Mouse (Mus musculus): ENCODE data around the gene Nup62. TPM values are rescaled to one million over a fixed set of nuclear protein-coding genes. Genes with fewer than 3 reads are reported as not detected.

Gene Nup62
- polyA plus RNA-seq, 1 experiment = 77.0 TPM

GRCm38 (mm10) chr7:44860576-44861428 is 44.9 kb downstream of the Nup62 start:
- Histone ChIP-seq H3K4me3 (no peak overlapping the region), H3ac (ENCODE audit: control insufficient read depth, insufficient read length) (no peak overlapping the region), H3K4me2 (ENCODE audit: low read depth) (no peak overlapping the region), H3K79me2 (ENCODE audit: control insufficient read depth, insufficient read depth) (peaks cover 26% of the 10 kb centered on the region), H3K27me3 (ENCODE audit: control insufficient read depth, insufficient read depth, insufficient read length) (no peaks in the 10 kb centered on the region), H3K36me3 (ENCODE audit: control insufficient read depth, insufficient read depth) (peaks cover 5% of the 10 kb centered on the region)
- TF ChIP-seq MYOD1 (IDR thresholded peaks at IDR 0.05; ENCODE audit: control insufficient read depth in 1 of 3, insufficient read length in 2 of 3, low read depth in 2 of 3) (no peak), POLR2A (IDR thresholded peaks at IDR 0.05; ENCODE audit: insufficient read length, low read depth) (no peak), USF1 (IDR thresholded peaks at IDR 0.05; ENCODE audit: low read depth) (no peak), MYOG (IDR thresholded peaks at IDR 0.05; ENCODE audit: control insufficient read depth in 1 of 3, insufficient read depth in 1 of 3, insufficient read length in 2 of 3, low read depth in 2 of 3) (no peak), POLR2AphosphoS2 (IDR thresholded peaks at IDR 0.05; ENCODE audit: insufficient read length, low read depth) (peak; percentile 56)

DNA sequence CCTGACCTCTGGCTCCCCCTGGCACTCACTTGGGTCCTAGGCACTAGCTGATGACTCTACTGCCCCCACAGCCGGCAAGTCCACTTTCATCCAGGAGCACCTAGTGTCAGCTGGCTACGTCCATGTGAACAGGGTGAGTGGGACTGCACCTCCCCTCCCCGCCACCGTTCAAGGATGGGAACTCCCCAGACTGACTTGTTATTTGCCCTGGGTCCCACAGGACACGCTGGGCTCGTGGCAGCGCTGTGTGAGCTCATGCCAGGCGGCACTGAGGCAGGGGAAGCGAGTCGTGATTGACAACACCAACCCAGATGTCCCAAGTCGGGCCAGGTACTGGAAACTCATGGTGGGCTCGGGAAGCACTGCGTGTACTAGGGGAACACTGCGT is 45.5 kb downstream of the Nup62 start:
- Histone ChIP-seq H3ac (ENCODE audit: control insufficient read depth, insufficient read length) (no peak overlapping the region), H3K79me2 (ENCODE audit: control insufficient read depth, insufficient read depth) (peaks cover 31% of the 10 kb centered on the region), H3K36me3 (ENCODE audit: control insufficient read depth, insufficient read depth) (peaks cover 5% of the 10 kb centered on the region), H3K4me3 (no peak overlapping the region), H3K27me3 (ENCODE audit: control insufficient read depth, insufficient read depth, insufficient read length) (no peaks in the 10 kb centered on the region), H3K4me2 (ENCODE audit: low read depth) (no peak overlapping the region)
- TF ChIP-seq E2F4 (IDR thresholded peaks at IDR 0.05; ENCODE audit: insufficient read depth) (no peak), POLR2AphosphoS2 (IDR thresholded peaks at IDR 0.05; ENCODE audit: insufficient read length, low read depth) (peak; percentile 22)

DNA sequence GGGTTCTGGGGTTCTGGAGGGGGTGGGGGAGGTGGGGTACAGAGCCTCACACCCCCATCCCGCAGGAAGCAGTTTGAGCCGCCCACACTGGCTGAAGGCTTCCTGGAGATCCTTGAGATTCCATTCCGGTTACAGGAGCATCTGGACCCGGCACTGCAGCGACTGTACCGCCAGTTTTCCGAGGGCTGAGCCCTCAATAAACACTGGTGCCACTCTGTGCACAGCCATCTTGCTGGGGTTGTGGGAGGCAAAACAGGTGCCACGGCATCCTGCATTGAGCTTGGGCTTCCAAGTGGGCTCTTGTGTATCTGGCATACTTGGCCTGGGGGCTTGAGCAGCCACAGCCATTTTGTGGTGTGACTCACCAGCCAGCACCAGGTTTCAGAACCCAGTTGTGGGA is 46.5 kb downstream of the Nup62 start:
- H3K4me3 ChIP-seq = no peak overlapping the region
- H3K79me2 ChIP-seq (ENCODE audit: control insufficient read depth, insufficient read depth) = peaks cover 41% of the 10 kb centered on the region
- TF ChIP-seq USF1 (IDR thresholded peaks at IDR 0.05; ENCODE audit: low read depth) = no peak
- no peak for TF ChIP-seq TCF12 (IDR thresholded peaks at IDR 0.05; ENCODE audit: insufficient read depth, poor library complexity, severe bottlenecking)
- no peak for TF ChIP-seq E2F4 (IDR thresholded peaks at IDR 0.05; ENCODE audit: insufficient read depth)
- no peak for TF ChIP-seq SRF (IDR thresholded peaks at IDR 0.05; ENCODE audit: control insufficient read depth, insufficient read length, low read depth)
- TF ChIP-seq REST (IDR thresholded peaks at IDR 0.05; ENCODE audit: insufficient read depth, insufficient read length) = no peak
- no peak for TF ChIP-seq CEBPB (IDR thresholded peaks at IDR 0.05; ENCODE audit: insufficient read depth, poor library complexity, severe bottlenecking)
- no peak for TF ChIP-seq TCF3 (IDR thresholded peaks at IDR 0.05; ENCODE audit: insufficient read length, low read depth)
- TF ChIP-seq MYOG (IDR thresholded peaks at IDR 0.05; ENCODE audit: control insufficient read depth in 1 of 3, insufficient read depth in 1 of 3, insufficient read length in 2 of 3, low read depth in 2 of 3) = no peak
- TF ChIP-seq MAX (IDR thresholded peaks at IDR 0.05; ENCODE audit: low read depth) = no peak
- TF ChIP-seq POLR2A (IDR thresholded peaks at IDR 0.05; ENCODE audit: insufficient read length, low read depth) = no peak
- TF ChIP-seq MYOD1 (IDR thresholded peaks at IDR 0.05; ENCODE audit: control insufficient read depth in 1 of 3, insufficient read length in 2 of 3, low read depth in 2 of 3) = no peak
- TF ChIP-seq POLR2AphosphoS2 (IDR thresholded peaks at IDR 0.05; ENCODE audit: insufficient read length, low read depth) = no peak
- H3K36me3 ChIP-seq (ENCODE audit: control insufficient read depth, insufficient read depth) = peaks cover 5% of the 10 kb centered on the region
- no peaks in the 10 kb centered on the region for H3K27me3 ChIP-seq (ENCODE audit: control insufficient read depth, insufficient read depth, insufficient read length)
- no peak overlapping the region for H3ac ChIP-seq (ENCODE audit: control insufficient read depth, insufficient read length)
- H3K4me2 ChIP-seq (ENCODE audit: low read depth) = no peak overlapping the region

DNA sequence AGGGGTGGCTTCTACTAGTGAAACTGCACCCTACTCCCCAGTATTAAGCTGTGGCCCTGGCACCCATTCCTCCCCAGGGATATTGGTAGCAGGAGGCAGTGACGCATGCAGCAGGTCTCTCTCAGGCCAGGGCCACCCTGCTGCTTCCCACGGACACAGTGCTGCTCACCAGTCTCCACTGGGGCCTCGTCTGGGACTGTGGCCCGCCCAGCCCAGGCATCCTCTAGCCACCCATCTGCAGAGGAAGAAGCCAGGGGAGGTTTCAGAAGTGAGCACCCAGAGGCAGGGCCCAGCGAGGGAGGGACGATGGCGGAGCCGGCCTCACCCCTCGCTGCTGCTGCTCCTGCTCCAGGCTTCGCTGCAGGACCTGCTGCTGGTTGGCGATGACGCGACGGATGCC is 47.3 kb downstream of the Nup62 start:
- Histone ChIP-seq H3ac (ENCODE audit: control insufficient read depth, insufficient read length) (no peak overlapping the region), H3K36me3 (ENCODE audit: control insufficient read depth, insufficient read depth) (peaks cover 5% of the 10 kb centered on the region), H3K27me3 (ENCODE audit: control insufficient read depth, insufficient read depth, insufficient read length) (no peaks in the 10 kb centered on the region), H3K4me3 (no peak overlapping the region), H3K4me2 (ENCODE audit: low read depth) (no peak overlapping the region), H3K79me2 (ENCODE audit: control insufficient read depth, insufficient read depth) (peaks cover 49% of the 10 kb centered on the region)
- TF ChIP-seq MYOG (IDR thresholded peaks at IDR 0.05; ENCODE audit: control insufficient read depth in 1 of 3, insufficient read depth in 1 of 3, insufficient read length in 2 of 3, low read depth in 2 of 3) (no peak), POLR2A (IDR thresholded peaks at IDR 0.05; ENCODE audit: insufficient read length, low read depth) (peak; percentile 32), POLR2AphosphoS2 (IDR thresholded peaks at IDR 0.05; ENCODE audit: insufficient read length, low read depth) (no peak)

GRCm38 (mm10) chr7:44863982-44864494 is 48.1 kb downstream of the Nup62 start:
- Histone ChIP-seq H3K27me3 (ENCODE audit: control insufficient read depth, insufficient read depth, insufficient read length) (no peaks in the 10 kb centered on the region), H3ac (ENCODE audit: control insufficient read depth, insufficient read length) (no peak overlapping the region), H3K79me2 (ENCODE audit: control insufficient read depth, insufficient read depth) (peaks cover 54% of the 10 kb centered on the region), H3K36me3 (ENCODE audit: control insufficient read depth, insufficient read depth) (peaks cover 5% of the 10 kb centered on the region), H3K4me2 (ENCODE audit: low read depth) (no peak overlapping the region), H3K4me3 (no peak overlapping the region)
- TF ChIP-seq MYOD1 (IDR thresholded peaks at IDR 0.05; ENCODE audit: control insufficient read depth in 1 of 3, insufficient read length in 2 of 3, low read depth in 2 of 3) = no peak
- no peak for TF ChIP-seq TCF3 (IDR thresholded peaks at IDR 0.05; ENCODE audit: insufficient read length, low read depth)
- TF ChIP-seq CEBPB (IDR thresholded peaks at IDR 0.05; ENCODE audit: insufficient read depth, poor library complexity, severe bottlenecking) = no peak
- TF ChIP-seq SRF (IDR thresholded peaks at IDR 0.05; ENCODE audit: control insufficient read depth, insufficient read length, low read depth) = no peak
- TF ChIP-seq MAX (IDR thresholded peaks at IDR 0.05; ENCODE audit: low read depth) = no peak
- TF ChIP-seq POLR2AphosphoS2 (IDR thresholded peaks at IDR 0.05; ENCODE audit: insufficient read length, low read depth) = peak; percentile 62

Data from myocyte (in vitro differentiated cells).